Mouse (Mus musculus): ENCODE results near the gene Cisd3. TPM values are rescaled to one million over a fixed set of nuclear protein-coding genes. Genes with fewer than 3 reads are reported as not detected.
"Not testable (repeated sequence)": the region's sequence is repeated elsewhere in the genome, so short reads cannot be mapped to it uniquely, and the experiment has no call there.

The Cisd3 gene
- polyA plus RNA-seq, 2 experiments from 2014 or later: 63.5 to 80.3 TPM

DNA sequence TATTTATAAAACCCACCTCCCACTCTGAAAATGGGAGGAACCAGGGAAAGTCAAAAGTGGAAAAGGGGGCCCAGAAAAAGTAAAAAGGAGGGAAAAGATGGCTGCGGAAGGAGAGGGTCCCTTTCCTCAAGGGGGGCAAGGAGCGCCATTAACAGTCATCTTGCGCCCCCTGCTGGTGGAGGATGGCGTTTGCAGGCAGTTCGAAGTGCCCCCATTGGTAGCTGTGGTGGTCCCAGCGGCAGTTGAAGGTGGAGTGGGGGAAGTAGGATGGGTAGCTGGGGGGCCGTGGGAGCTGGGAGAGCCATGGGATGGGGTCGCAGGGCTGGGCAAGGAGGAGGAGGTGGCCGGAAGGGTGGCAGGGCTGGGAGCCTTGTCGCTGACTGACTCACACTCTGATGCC, 4.2 kb downstream of the Cisd3 start:
- ATAC-seq: no peak

- no peak for ATAC-seq
Observed at GRCm38 (mm10) chr11:97694435-97694834, 8.8 kb downstream of the Cisd3 start.

DNA sequence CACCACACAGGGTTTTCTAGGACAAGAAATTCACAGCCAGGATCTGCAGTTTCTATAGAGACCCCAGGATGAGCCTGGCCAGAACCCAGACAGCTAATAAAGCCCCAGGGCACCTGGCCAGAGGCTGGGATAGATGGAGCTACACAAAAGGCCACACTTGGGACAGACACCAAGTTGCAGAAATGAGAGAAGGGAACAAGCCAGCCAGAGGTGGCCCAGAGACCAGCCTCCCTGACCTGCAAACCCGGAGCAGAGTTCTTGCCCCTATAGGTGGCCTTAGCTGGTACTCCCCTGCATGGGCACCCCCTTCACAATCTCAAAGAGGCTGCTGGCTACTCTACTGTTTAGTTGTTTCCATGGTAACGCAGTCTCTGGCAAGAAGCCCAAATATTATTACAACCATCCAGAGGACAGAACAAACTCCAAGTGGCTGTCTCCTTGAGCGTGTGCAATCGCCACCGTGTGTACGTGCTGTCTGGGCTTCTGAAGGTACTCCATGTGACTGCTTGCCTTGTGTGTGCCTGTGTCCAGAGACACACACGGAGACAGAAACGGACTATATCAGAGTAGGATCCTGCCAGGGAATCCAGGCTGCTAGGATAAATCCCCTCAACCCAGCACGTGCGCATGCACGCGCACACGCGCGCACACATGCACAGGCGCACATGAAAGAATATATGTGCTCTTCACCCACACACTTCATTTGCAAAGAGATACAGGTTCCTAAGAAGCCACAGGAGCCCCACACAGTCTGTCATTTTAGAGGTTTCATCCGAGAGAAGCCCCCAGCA, 9.5 kb downstream of the Cisd3 start:
- no peak for ATAC-seq

GRCm38 (mm10) chr11:97695712-97696401, 10.2 kb downstream of the Cisd3 start:
- no peak for ATAC-seq

DNA sequence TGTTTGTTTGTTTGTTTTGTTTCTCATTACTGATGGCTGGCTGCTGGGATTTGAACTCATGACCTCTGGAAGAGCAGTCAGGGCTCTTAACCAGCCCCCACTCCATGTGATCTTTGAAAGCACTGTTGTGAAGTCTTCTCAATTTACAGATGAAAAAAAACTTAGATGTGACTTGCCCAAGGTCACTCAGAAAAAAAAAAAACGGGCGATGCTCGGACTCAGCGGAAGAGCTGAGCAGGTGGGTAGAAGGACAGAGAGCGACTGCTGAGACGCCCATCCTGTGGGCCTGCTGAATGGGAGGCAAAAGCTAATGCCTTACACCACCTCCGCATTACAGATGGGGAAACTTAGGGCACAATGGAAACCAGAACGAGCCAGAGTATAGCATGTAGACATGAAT, 11.0 kb downstream of the Cisd3 start:
- no peak for ATAC-seq

GRCm38 (mm10) chr11:97697199-97697890, 11.7 kb downstream of the Cisd3 start:
- ATAC-seq: no peak

DNA sequence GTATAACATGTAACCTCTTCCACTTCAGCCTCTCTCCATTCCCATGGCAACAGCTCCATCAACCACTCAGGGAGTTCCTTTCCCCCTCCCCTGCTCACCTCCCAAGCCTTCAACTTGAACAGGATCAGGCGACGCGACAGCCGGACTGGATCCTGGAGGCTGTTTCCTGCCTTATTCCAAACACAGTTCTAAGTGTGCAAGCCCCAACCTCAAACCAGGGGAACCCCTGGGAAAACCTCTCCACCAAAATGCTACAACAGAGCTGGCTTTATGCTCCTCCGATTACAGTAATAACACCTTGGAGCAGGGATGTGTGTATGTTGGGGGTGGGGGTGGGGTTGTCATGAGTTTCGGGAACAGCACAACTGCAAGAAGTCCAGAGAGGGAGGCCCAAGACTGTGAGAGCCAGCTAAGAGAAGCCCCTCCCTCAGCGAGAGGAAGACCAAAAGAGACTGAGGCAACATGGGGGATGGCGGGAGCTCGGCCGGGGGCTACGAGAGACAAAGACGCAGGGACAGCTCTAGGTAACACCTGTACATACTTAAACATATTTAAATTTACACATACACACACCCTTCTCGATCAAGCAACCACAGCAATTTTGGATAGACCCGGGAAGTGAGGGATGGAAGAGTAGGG, 12.4 kb downstream of the Cisd3 start:
- no peak for ATAC-seq

DNA sequence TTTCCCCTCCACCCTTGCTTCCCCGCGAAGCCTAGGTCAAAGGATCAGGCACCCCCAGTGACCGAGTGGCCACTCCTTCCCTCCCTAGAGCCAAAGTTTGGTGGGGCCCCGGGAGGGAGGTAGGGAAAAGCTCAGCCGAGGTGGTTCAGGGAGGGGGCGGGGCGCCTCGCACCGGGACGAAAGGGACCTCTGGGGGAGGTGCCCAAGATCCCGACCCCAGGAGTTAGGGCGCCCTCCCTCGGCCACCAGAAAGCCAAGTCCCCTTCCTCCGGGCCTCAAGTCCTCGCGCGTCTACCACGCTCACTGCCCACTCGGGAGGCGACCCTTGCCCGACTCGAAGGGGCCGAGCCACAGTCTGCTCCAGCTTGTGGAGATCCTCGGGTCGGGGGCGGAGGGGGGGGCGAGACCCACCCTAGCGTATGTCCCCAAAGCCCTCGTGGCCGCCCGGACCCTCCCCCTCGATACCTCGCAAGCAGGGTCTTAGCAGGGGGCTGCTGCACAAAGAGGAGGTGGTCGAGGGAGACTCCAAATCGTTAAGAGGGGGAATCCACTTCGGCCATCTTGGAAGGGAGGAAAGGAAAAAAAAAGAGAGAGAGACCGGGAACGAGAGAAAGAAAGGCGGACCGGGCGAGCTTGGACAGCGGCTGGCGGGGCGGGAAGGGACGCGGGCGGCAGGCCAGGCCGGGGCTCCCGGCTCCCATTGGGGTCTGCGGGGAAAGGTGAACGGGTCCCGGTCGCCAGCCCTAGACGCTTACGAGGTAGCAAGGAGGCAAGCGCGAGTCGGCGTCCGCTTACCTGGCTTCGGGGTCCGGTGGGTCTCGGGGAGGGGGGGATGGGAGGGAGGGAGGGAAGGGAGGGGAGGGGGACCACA, 13.3 kb downstream of the Cisd3 start:
- ATAC-seq: no peak

DNA sequence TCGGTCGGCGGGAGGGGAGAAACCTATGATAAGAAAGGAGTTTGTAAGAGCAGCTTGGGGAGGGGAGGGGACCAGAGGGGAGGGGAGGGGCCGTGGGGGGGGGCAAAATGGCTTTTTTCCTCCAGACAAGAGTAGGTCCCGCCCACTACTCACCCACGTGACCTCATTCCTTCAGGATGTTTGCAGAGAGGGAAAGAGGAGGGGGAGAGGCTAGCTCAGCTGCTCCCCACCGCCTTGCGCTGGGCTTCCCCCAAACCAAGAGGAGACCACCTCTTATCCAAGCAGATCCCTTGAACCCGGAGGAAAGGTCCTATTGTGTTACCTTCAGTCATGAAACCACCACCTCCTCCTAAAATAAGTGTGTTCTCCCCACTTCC, 14.0 kb downstream of the Cisd3 start:
- ATAC-seq: no peak

- peak; percentile 4 for ATAC-seq
Observed at GRCm38 (mm10) chr11:97700003-97700745, 14.5 kb downstream of the Cisd3 start, which contains the start of gene Pcgf2. Gene Pcgf2, minus strand, starts transcription at chr11:97700497.

DNA sequence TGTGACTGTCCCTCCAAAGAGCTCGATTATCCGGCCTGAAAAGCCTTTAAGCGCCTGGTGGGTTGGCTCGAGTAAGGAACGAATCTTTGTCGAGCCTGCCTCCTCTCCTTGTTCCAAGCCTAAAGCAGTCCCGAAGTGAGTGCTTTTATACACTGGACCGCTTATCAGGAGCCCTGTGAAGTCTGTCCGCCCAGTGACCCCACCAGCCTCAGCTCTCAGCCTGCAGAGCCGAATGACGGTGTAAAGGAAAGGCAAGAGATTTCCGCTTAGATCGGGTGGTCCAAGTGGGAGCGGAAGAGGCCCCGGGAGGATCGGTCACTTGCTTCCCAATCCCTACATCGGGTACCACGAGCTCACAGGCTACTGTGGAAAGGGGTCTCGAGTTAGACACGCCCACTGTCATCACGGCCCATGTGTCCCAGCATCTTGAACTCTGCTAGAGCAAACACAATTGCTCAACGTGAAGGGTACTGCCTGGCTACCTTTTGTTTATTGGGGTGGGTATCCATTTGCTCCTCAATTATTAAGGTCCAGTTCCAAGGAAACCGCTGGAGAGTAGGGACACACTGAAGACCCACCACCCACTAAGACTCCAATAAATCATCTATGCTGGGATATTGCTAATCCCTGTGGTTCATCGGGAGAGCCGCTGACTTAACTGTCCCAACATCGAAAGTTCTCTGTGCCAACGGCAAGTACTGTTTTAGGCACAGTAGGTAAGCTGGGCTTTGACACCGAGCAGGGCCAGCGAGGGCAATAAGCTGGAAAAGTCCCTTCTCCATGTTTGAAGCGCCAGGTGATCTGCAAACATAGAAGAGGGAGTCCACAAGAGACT, 15.3 kb downstream of the Cisd3 start:
- no peak for ATAC-seq

DNA sequence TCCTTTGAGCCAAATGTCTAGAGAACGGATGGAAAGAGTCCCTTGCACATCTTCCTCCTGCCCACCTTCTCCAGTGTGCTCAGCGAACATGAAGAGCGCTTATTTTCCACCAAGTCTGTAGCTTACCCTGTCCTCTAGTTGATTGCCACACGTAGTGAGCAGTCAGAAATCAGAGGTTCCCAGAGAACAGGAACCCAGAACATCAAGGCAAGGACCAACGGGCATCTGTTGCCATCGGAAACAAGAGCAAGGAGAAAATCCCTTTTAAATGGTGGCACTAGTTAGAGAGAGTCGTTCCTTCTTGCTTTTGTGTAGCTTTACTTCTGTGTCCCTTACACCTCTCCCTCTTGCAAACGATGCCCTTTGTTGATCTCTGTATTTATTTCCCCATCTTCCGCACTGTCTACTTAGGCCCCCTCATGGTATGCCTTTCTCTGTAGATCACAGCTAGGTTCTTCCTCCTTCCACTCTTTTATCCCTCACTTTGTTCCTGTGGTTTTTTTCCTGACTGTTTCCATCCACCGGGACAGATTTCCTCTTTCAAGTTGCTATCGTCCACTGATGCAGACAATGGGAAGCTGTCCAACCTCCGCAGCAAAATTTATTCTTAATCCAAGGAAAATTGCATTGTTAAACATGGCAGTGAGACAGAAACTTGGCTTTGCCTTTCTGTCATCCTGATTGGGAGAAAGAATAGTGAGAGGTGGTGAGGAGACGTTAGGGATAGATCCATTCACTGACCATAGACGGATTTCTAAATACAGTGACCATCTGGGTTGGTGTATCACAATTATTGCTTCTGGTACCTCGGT, 16.2 kb downstream of the Cisd3 start:
- ATAC-seq: no peak

GRCm38 (mm10) chr11:97702393-97702745, 16.7 kb downstream of the Cisd3 start:
- peak; percentile 33 for ATAC-seq

- peak; percentile 90 for ATAC-seq
Observed at GRCm38 (mm10) chr11:97703039-97703826, 17.6 kb downstream of the Cisd3 start, which contains the start of gene Psmb3. Gene Psmb3, plus strand, starts transcription at chr11:97703399.

GRCm38 (mm10) chr11:97710067-97710466, 24.4 kb downstream of the Cisd3 start:
- ATAC-seq: not testable (repeated sequence)

GRCm38 (mm10) chr11:97711200-97711900, 25.7 kb downstream of the Cisd3 start:
- no peak for ATAC-seq

- no peak for ATAC-seq
Observed at GRCm38 (mm10) chr11:97712286-97712685, 26.7 kb downstream of the Cisd3 start.

- no peak for ATAC-seq
Observed at GRCm38 (mm10) chr11:97713896-97714295, 28.3 kb downstream of the Cisd3 start.
